Mouse (Mus musculus) forebrain, postnatal 0 days (tissue): ENCODE results near the gene Adarb1. TPM values are rescaled to one million over a fixed set of nuclear protein-coding genes. Genes with fewer than 3 reads are reported as not detected.

Experiments used
- ATAC-seq: fragments of 200-750 bp; cut with Nextera tagmentation; 2 replicates; pipeline ENCODE4 v1.8.0; 2017; ENCODE audit warnings: mild to moderate bottlenecking, moderate library complexity
- DNase-seq: peaks from one replicate; pipeline ENCODE4 v3.0.0-alpha.2; 2015
- H3K27ac ChIP-seq: fragments of 300-500 bp; sonication (generic); 2 replicates; pipeline ENCODE4 v1.5.1; 2014; ENCODE audit warnings: low read depth, mild to moderate bottlenecking, antibody characterized with exemption, low read length, moderate library complexity, mixed read lengths
- H3K27me3 ChIP-seq: fragments of 300-500 bp; sonication (generic); 2 replicates; pipeline ENCODE4 v1.6.1; 2014; ENCODE audit warnings: mild to moderate bottlenecking, low read length, mixed read lengths; ENCODE audit not compliant: insufficient read depth
- H3K36me3 ChIP-seq: fragments of 300-500 bp; sonication (generic); 2 replicates; pipeline ENCODE4 v1.6.1; 2014; ENCODE audit warnings: mild to moderate bottlenecking, moderate library complexity; ENCODE audit not compliant: insufficient read depth
- H3K4me1 ChIP-seq: fragments of 300-500 bp; sonication (generic); 2 replicates; pipeline ENCODE4 v1.6.1; 2014; ENCODE audit warnings: antibody characterized with exemption; ENCODE audit not compliant: insufficient read depth
- H3K4me2 ChIP-seq: fragments of 300-500 bp; sonication (generic); 2 replicates; pipeline ENCODE4 v1.6.1; 2014; ENCODE audit warnings: low read depth, mild to moderate bottlenecking, moderate library complexity
- H3K4me3 ChIP-seq: fragments of 300-500 bp; sonication (generic); 2 replicates; pipeline ENCODE4 v1.5.1; 2014; ENCODE audit warnings: low read depth, low read length, mixed read lengths
- H3K9ac ChIP-seq: fragments of 300-500 bp; sonication (generic); 2 replicates; pipeline ENCODE4 v1.6.1; 2014; ENCODE audit warnings: mild to moderate bottlenecking
- H3K9me3 ChIP-seq: fragments of 300-500 bp; sonication (generic); 2 replicates; pipeline ENCODE4 v1.6.1; 2016; ENCODE audit warnings: low read length
- CTCF ChIP-seq: sonication (generic); IDR thresholded peaks from 2 replicates; pipeline ENCODE4 v1.5.1; 2016; ENCODE audit warnings: antibody characterized with exemption, control low read depth, low read depth
- WGBS: fragments of 180-500 bp; shearing (Covaris S2); extraction: QIAGEN DNeasy Blood & Tissue Kit; methylation state at CpG from one replicate; pipeline ENCODE4 v1.1.7; 2014; 5-methylcytosine and 5-hydroxymethylcytosine counted together
- polyA plus RNA-seq: library from polyadenylated mRNA; unstranded; fragments of >200 nt; fragmentation: Nextera tagmentation; extraction: Ambion mirVana; gene quantifications from 2 replicates; pipeline ENCODE4 v1.2.1, GENCODE M21; 2015
- total RNA-seq: library from RNA; depleted of rRNA; stranded (reverse); fragments of >200 nt; gene quantifications from 2 replicates; pipeline ENCODE4 v1.2.3, GENCODE M21; 2014

The Adarb1 gene
- total and polyA plus RNA-seq, 2 experiments from 2014 or later = 12.5 to 40.2 TPM

GRCm38 (mm10) chr10:77435343-77435742 is 17.3 kb upstream of the Adarb1 start:
- Histone ChIP-seq H3K4me1 (peaks cover 9% of the 10 kb centered on the region; the same call in 1 of the 2 replicates), H3K4me3 (no peak overlapping the region), H3K4me2 (no peak overlapping the region), H3K27ac (no peak overlapping the region), H3K9me3 (no peaks in the 10 kb centered on the region), H3K9ac (no peak overlapping the region), H3K36me3 (no peaks in the 10 kb centered on the region), H3K27me3 (no peaks in the 10 kb centered on the region)
- DNase-seq (no peak), ATAC-seq (no peak; the same call in 1 of the 2 replicates)
- 56% methylated on average over 4 of the region's 4 CpGs for WGBS
- no peak for TF ChIP-seq CTCF

GRCm38 (mm10) chr10:77434457-77435151 is 16.5 kb upstream of the Adarb1 start:
- H3K4me2 ChIP-seq = peak overlapping the region; percentile 45
- WGBS = 23% methylated on average over 18 of the region's 18 CpGs
- 0 out of 2 replicates have a peak overlapping the region, but pooled peaks have one; percentile 9 for H3K4me3 ChIP-seq
- H3K9ac ChIP-seq = peak overlapping the region; percentile 6; the same call in 1 of the 2 replicates
- ATAC-seq (peak; percentile 92), DNase-seq (peak; percentile 59)
- H3K27ac ChIP-seq = peak overlapping the region; percentile 50; the same call in 1 of the 2 replicates
- no peaks in the 10 kb centered on the region for H3K9me3 ChIP-seq
- peaks cover 9% of the 10 kb centered on the region; the same call in 1 of the 2 replicates for H3K4me1 ChIP-seq
- H3K27me3 ChIP-seq = no peaks in the 10 kb centered on the region
- no peak for TF ChIP-seq CTCF
- H3K36me3 ChIP-seq = no peaks in the 10 kb centered on the region

GRCm38 (mm10) chr10:77434076-77434456 is 16.0 kb upstream of the Adarb1 start:
- ATAC-seq (no peak), DNase-seq (no peak)
- peak overlapping the region; percentile 45 for H3K4me2 ChIP-seq
- TF ChIP-seq CTCF = no peak
- no peaks in the 10 kb centered on the region for H3K36me3 ChIP-seq
- peak overlapping the region; percentile 50; the same call in 1 of the 2 replicates for H3K27ac ChIP-seq
- H3K9me3 ChIP-seq = no peaks in the 10 kb centered on the region
- H3K4me3 ChIP-seq = 0 out of 2 replicates have a peak overlapping the region, but pooled peaks have one; percentile 9
- peaks cover 9% of the 10 kb centered on the region; the same call in 1 of the 2 replicates for H3K4me1 ChIP-seq
- no peaks in the 10 kb centered on the region for H3K27me3 ChIP-seq
- peak overlapping the region; percentile 6; the same call in 1 of the 2 replicates for H3K9ac ChIP-seq
- 16% methylated on average over 4 of the region's 4 CpGs for WGBS

- ATAC-seq (no peak), DNase-seq (no peak)
- H3K9ac ChIP-seq = no peak overlapping the region
- no peaks in the 10 kb centered on the region for H3K27me3 ChIP-seq
- H3K4me3 ChIP-seq = no peak overlapping the region
- no peak overlapping the region for H3K27ac ChIP-seq
- H3K9me3 ChIP-seq = no peaks in the 10 kb centered on the region
- no peaks in the 10 kb centered on the region for H3K36me3 ChIP-seq
- H3K4me2 ChIP-seq = no peak overlapping the region
- TF ChIP-seq CTCF = no peak
- peaks cover 9% of the 10 kb centered on the region; the same call in 1 of the 2 replicates for H3K4me1 ChIP-seq
Measured at GRCm38 (mm10) chr10:77430771-77431170, 12.7 kb upstream of the Adarb1 start.

- ATAC-seq (no peak), DNase-seq (no peak)
- no peaks in the 10 kb centered on the region for H3K9me3 ChIP-seq
- peaks cover 7% of the 10 kb centered on the region; the same call in 1 of the 2 replicates for H3K4me1 ChIP-seq
- H3K9ac ChIP-seq = no peak overlapping the region
- 85% methylated on average over 5 of the region's 5 CpGs for whole genome bisulfite sequencing
- no peak overlapping the region for H3K27ac ChIP-seq
- no peak overlapping the region for H3K4me3 ChIP-seq
- no peak for TF ChIP-seq CTCF
- H3K27me3 ChIP-seq = no peaks in the 10 kb centered on the region
- H3K4me2 ChIP-seq = no peak overlapping the region
- no peaks in the 10 kb centered on the region for H3K36me3 ChIP-seq
Measured at GRCm38 (mm10) chr10:77429921-77430320, 11.9 kb upstream of the Adarb1 start.

GRCm38 (mm10) chr10:77427610-77428009 is 9.5 kb upstream of the Adarb1 start:
- no peak for TF ChIP-seq CTCF

GRCm38 (mm10) chr10:77420190-77420589 is 2.1 kb upstream of the Adarb1 start:
- DNase-seq (no peak), ATAC-seq (no peak)
- H3K4me3 ChIP-seq = no peak overlapping the region
- no peak overlapping the region for H3K9ac ChIP-seq
- no peak for TF ChIP-seq CTCF
- H3K9me3 ChIP-seq = no peaks in the 10 kb centered on the region
- no peaks in the 10 kb centered on the region for H3K27me3 ChIP-seq
- no peak overlapping the region for H3K4me2 ChIP-seq
- no peaks in the 10 kb centered on the region for H3K36me3 ChIP-seq
- peaks cover 4% of the 10 kb centered on the region; the same call in 1 of the 2 replicates for H3K4me1 ChIP-seq
- no peak overlapping the region for H3K27ac ChIP-seq
- WGBS = over 99% methylated on average over 3 of the region's 3 CpGs

More at GRCm38 (mm10) chr10:77427610-77428009, 9.5 kb upstream of the Adarb1 start:
- DNase-seq (no peak), ATAC-seq (no peak)
- Histone ChIP-seq H3K4me1 (no peaks in the 10 kb centered on the region), H3K27ac (no peak overlapping the region), H3K4me3 (no peak overlapping the region), H3K27me3 (no peaks in the 10 kb centered on the region), H3K36me3 (no peaks in the 10 kb centered on the region), H3K9me3 (no peaks in the 10 kb centered on the region), H3K9ac (no peak overlapping the region), H3K4me2 (no peak overlapping the region)
- WGBS = 42% methylated on average over 2 of the region's 2 CpGs
